Mouse (Mus musculus): ENCODE results near the gene Bcl2. TPM values are rescaled to one million over a fixed set of nuclear protein-coding genes. Genes with fewer than 3 reads are reported as not detected.
"Not testable (repeated sequence)": the region's sequence is repeated elsewhere in the genome, so short reads cannot be mapped to it uniquely, and the experiment has no call there.

Bcl2 gene
- total RNA-seq, 2 experiments from 2014 or later: 4.6 to 6.7 TPM

DNA sequence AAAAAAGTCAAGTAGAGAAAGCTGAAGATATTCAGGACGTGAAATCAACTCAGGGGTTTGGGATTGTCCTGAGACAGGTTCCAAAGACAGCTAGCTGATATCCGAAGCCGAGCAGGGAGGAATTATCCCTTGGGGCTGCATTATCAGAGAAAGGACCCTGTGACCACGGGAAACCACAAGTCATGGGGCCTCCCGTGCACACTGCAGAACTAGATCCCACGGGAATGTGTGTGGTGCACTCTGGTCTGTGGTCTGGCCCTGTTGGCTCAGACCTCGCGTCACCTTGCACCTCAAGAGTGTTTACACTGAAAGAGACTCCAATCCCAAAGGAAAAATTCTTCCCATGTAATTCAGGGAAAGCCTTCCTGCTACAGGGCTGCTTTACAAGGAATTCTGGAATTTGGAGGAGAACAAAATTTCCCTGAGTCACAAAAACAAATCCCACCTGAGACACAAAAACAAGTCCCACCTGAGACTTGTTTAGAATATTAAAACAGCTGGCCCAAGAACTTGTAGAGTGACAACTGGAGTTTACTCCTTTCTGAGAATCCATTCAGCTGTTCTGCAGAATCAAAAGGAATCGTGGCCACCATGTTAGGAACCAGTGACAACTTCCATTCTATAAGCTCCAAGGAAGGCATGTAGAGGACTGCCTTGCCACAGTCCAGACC, 158.4 kb downstream of the Bcl2 start:
- no peak for DNase-seq

- no peak for DNase-seq
These were observed 159.9 kb downstream of the Bcl2 start for GRCm38 (mm10) chr1:106553846-106554802.

- DNase-seq: no peak
These were observed 161.2 kb downstream of the Bcl2 start for GRCm38 (mm10) chr1:106552856-106553255.

DNA sequence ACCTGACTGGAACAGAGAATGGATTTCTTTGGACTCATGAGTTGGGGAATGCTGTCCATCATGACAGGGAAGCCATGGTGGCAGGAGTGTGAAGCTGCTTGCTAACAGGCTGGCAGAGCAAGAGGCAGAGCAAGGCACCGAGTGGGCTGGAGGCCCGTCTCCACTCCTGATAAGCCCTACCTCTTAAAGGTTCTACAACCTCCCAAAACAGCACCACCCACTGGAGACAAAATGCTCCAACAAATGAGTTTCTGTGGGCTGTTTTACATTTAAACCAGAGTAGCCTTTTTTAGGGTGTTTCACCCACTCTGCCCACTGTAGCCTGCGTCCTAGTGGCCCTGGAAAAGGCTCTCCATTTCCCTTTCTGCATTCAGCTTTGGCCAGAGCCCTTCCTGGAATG, 163.5 kb downstream of the Bcl2 start:
- DNase-seq: no peak

DNA sequence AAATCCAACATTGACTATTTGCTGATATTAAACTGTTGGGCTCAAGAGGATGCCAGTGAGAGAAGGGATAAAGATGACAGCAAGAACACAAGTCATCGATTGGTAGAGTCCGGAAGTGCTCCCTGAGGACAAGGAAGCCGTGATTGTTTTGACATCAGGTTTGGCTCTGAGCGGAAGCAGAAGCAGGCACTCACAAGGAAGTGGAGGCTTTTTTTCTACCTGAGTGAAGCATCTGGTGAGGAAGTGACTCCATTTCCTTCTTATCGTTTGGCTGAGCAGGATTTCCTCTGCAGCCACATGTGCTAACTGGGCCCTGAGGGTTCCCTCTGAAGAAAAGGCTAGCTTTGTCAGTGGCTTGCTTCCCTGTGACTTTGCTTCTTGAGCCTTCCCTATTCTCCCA, 165.0 kb downstream of the Bcl2 start:
- DNase-seq: no peak

DNA sequence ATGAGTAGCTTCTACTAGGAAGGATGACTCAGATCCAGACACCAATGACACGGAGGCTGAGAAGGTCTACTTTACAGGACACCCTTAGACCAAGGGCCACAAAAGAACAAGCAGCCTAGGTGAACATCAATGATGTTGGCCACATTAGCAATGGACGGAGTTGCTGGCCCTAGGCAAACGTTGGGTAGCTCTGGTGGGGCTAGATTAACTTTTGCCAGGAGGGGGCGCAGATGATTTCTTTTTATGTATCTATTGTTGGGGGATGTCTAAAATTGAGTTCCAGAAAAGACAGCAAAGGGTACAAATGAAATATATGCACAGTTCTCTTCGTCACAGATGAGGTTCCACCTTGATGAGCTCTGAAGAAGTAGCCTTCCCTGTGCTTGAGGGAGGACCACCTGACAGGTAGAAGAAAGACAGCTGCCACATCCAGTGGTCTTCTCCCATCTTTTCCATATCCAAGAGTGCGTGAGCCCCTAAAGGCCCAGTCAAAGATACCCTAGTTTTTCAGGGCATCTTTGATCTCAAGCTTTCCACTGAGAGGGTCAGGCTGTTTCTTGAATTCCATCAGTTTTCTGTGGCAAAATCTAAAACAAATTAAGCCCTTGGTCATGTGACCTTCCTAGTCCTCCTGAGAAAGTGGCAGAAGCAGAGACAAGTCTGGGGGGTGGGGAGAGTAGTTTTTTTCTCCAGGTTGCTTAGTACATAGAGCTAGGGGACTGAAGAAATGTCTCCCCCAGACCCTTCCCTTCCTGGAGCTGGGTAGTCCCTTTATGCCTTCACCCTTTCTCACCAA, 169.1 kb downstream of the Bcl2 start:
- peak; percentile 58 for DNase-seq

- peak; percentile 50 for DNase-seq
These were observed 171.3 kb downstream of the Bcl2 start for GRCm38 (mm10) chr1:106542731-106543130.

DNA sequence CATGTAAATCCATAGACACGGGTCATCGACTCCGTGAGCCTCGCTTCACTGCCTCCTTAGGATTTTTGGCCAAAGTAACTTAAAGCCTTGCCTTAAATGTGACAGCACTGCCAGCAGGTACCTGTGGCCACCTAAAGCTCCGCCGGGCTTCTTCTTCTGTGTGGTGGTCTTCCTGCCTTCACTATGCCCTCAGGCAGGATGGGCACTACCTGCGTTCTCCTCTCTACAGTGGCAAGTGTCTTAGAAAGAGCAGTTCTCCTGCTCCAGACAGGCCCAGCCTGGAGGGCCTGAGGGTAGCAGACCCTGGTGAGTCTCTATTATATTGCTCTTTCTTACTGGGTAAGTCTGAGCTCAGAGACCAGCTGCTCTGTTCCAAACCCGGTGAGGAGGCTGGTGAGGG, 172.2 kb downstream of the Bcl2 start:
- no peak for DNase-seq

DNA sequence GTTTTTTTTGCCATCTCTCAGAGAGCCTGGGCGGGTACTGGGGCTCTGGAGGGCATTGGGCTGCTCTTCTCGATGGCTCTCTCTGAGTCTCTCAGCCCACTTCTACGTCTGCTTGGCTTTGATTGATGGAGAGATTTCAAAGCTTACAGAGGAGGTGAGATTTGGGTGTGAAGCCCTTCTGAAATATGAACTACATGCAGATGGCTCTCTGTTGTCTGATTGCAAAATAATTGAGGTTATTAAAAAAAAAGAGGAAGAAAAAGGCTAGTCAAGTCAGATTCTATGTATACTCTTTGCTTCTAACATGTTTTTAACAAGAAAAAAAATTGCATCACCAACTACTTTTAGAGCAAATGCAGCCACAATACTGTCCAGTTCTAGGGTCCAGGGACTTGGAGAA, 173.9 kb downstream of the Bcl2 start:
- no peak for DNase-seq

DNA sequence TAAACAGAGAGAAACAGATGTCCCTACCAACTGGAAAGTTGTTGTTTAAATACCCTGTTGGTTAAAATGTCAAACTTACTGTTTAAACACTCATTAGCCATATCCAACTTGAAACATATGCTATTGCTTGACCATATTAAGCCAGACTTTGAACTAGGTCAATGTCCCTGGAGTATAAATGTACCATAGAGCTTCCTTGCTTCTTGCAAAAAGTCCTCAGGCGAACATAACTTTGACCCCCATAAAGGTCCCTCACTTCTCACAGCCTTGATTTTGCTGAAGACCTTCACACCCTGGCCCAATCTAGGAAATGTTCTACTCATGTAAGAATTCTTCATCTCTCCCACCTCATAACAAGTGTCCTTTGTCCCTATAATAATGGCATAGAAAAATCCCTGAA, 175.0 kb downstream of the Bcl2 start:
- no peak for DNase-seq

GRCm38 (mm10) chr1:106534835-106535234, 179.2 kb downstream of the Bcl2 start:
- DNase-seq: not testable (repeated sequence)

- DNase-seq: no peak
These were observed 184.5 kb downstream of the Bcl2 start for GRCm38 (mm10) chr1:106529570-106529969.

DNA sequence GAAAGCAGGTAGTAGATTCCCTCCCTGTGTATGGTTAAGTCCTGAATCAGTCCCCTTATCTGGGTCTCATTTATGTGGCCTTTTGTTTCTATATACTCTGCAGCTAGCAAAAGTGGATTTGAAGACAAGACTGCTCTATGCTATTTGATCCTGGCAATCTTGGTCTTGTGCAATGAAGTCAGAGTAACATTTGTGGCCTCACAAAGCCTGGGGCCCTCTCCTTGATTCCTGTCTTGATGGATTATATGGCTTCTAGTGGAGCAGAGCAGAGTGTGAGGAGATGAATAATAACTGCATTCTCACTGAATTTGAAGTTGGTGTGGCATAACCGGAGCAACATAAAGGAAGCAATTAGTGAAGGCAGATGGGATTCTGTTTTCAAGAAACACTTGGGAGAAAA, 186.5 kb downstream of the Bcl2 start:
- no peak for DNase-seq

DNA sequence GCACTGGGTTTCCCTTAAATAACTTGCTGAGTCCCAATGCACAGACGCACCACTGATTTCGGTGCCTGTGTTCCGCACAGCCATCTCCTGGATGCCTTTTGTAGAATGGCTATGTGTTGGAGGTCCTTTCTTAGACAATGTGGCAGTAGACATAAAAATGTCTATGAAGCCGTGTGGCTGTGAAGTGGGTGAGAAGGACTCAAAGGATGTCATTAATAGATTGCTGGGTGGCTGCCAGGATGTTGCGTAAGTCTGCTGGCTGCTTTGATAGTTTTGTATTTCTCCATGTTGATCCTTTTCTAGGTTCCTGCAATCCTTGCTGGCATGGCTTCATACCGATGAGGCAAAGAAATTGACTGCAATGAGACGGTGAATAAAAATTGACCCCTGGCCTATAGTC, 187.3 kb downstream of the Bcl2 start:
- DNase-seq: peak; percentile 42

GRCm38 (mm10) chr1:106526112-106526511, 188.0 kb downstream of the Bcl2 start:
- no peak for DNase-seq

DNA sequence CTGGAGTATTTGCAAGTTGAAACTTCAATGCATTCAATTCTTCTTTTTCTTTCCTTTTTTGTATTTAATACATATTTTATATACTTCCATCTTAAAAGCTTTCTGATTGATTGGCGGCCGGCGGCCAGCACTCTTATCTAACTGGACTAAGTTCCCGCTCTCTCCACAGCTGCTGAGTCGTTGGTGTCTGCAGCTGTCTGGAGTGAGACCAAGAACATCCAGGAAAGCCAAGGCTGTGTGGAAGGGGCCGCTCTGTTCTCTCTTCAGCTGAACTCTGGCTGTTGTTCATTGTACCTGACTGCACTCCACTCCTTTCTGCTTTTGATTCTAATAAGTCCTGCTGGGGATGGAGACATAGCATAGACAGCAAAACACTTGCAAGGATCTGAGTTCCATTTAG, 190.3 kb downstream of the Bcl2 start:
- DNase-seq: peak; percentile 21

GRCm38 (mm10) chr1:106523009-106523408, 191.1 kb downstream of the Bcl2 start:
- DNase-seq: no peak

GRCm38 (mm10) chr1:106517591-106518177, 196.4 kb downstream of the Bcl2 start:
- no peak for DNase-seq

DNA sequence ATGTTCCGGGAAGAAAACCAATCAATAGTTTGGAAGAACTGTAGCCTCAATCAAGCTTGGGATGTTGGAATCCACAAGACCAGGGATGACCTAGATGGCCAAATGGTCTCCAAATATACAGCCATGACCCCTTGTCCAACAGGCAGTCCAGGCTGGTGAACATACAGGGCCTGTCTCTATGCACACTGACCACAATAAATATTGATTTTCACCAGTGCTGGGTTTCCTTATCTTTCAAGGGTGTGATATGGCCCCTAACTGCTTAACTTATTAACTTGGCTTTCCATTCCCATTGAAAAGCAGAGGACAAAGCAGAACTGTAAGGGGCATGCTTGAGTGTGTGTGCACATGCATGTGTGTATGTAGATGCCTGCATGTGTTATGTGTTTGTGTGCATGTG, 197.0 kb downstream of the Bcl2 start:
- no peak for DNase-seq

DNA sequence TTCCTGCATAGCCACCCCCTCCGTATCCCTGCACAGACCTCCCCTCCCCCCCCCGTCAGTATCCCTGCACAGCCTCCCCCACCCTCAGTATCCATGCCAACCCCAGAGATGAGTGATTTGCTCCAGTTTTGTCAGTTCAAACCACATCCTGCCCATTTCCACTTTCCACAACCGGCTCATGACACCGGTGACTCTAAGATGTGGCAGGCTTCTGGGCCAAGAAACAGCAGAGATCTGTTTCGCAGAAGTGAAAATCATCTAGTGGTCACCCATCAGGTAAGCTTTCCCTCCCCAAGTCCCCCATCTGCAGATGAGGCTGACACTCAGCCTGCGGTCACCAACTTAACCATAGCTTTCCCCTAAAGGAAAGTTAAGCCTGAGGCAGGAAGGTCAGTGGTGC, 198.5 kb downstream of the Bcl2 start:
- no peak for DNase-seq

GRCm38 (mm10) chr1:106513890-106514643, 200.0 kb downstream of the Bcl2 start:
- no peak for DNase-seq

DNA sequence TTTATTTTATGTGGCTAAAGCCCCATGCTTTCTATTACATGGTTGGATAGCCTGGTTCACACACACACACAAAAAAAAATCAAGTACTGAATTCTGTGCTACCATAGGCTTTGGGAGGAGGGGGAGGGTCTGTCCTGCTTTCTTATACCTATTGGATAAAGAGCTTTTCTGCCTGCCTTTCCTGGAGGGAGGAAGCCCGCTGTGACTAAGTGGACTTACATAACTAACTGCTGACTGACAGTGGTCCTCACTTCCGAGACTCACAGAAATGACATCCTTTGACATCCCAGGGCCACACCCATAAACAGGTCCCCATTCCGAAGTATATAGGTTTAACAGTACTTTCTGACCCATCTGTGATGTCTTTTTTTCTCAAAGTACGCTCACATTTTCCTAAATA, 200.6 kb downstream of the Bcl2 start:
- no peak for DNase-seq

Data from gastrocnemius, postnatal 10 days (tissue).